Mouse (Mus musculus) urinary bladder, postnatal 36 days (tissue): ENCODE results near the gene Fcf1.

ENCODE experiments used
- DNase-seq, 2 experiments: peaks; one replicate each; pipeline ENCODE4 v3.0.0; 2022; ENCODE audit warnings: low spot score in 2 of 2, mixed read lengths in 1 of 2

The Fcf1 gene

DNA sequence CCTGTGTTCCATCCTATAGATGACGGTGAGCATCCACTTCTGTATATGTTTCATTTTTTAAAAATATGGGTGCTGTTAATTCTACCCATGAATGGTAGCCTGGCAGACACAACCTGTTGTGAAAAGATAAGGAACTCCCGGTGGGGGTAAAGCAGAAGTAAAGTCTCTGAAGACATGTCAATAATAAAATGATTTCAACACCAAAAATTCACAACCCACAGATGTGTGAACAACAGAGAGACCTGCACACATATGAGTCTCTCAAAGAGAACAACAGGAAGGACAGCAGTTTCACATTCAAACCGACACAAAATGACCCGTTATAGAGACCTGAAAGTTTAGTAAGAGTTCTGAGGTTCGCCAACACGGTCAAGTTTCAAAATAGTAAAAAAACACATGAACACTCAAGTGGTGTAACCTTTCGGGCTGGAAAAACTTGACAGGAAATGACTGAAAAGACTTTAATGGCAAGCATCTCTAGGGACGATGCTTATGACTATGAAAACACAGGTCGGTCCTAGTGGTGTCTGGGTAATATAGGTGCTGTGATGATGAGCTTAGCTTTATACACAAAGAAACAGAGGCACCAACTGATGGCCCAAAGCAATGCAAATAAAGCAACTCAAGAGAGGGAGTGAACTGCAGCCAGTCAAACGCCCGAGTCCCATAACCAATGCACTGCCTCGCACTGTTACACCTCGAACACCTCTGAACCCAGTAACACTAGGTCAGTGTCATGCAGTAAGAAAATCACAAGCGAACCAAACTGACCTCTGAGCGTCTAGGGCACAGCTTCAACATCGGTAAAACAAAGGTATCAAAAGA is 1.7 kb upstream of the Fcf1 start:
- DNase-seq: no peak

GRCm38 (mm10) chr12:84969656-84970427 is 855 bp upstream of the Fcf1 start:
- DNase-seq: no peak

DNA sequence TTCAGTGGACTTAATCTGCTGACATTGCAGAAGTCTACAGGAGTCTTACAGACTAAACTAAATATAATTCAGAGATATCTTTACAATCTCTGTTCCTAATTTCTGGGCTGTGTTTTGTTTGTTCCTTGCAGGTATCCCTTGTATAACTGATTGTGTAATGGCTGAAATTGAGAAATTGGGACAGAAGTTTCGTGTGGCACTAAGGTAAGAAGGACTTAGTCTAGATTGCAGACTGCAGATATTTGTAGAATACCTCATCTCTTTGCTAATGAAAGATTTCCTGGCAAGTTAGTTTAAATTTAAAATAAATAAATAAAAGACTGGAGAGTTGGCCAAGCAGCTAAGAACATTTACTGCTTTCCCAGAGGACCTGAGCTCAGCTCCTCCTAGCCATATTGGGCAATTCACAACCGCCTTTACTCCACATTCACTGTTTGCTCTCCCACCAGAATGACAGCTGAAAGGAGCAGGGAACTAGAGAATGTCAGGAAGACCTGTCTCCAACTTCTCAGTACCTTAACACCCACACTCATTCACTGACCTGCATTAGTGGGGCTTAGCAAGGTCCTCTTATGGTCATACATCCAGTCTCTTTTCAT is 8.7 kb downstream of the Fcf1 start:
- DNase-seq: no peak

- no peak for DNase-seq
These were observed 18.8 kb downstream of the Fcf1 start for GRCm38 (mm10) chr12:84989456-84989855.

DNA sequence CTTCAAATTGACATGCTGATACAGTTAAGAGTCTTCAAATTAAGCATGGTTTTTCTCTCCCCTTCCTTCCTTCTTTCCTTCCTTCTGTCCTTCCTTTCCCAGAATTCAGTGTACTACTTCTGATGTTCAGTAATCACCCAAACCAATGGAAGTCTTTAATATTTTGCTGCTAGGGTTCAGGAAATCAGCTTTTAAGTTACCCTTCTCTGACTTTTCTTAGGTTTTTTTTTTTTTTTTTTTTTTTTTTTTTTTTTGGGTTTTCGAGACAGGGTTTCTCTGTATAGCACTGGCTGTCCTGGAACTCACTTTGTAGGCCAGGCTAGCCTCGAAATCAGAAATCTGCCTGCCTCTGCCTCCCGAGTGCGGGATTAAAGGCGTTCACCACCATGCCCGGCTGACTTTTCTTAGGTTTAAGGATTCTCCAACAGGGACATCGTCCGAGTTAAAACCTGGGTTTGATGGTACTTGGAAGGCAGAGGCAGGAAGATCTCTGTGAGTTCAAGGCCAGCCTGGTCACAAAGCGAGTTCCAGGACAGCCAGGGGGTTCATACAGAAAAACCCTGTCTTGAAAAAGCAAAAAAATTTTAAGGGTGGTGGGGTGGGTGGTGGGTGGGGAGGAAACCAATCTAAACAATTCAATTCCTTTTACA is 24.5 kb downstream of the Fcf1 start:
- DNase-seq: no peak

- DNase-seq: peak; percentile 94 to 98
These were observed 25.4 kb downstream of the Fcf1 start, which contains the start of gene Ylpm1 for GRCm38 (mm10) chr12:84996083-84996496. TSS of gene Ylpm1 (plus strand) at chr12:84996321.

- DNase-seq: no peak
These were observed 26.1 kb downstream of the Fcf1 start for GRCm38 (mm10) chr12:84996501-84997398.

GRCm38 (mm10) chr12:84999053-84999452 is 28.4 kb downstream of the Fcf1 start:
- no peak for DNase-seq

DNA sequence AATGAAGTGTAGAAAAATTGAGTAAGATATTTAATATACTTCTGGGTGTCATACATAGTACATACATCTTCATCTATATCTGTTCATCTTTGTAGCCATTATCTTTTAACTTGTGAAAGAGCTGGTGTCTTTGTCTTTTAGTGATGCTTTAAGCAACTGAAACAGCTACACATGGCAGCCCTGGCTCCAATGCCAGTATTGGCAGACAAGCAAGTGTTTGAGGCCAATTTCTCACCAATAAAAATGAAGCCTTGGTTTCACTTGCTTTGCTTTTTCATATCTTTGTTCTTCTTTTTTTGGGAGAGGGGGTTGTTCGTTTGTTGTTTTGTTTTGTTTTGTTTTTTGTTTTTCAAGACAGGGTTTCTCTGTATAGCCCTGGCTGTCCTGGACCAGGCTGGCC is 35.5 kb downstream of the Fcf1 start:
- no peak for DNase-seq

DNA sequence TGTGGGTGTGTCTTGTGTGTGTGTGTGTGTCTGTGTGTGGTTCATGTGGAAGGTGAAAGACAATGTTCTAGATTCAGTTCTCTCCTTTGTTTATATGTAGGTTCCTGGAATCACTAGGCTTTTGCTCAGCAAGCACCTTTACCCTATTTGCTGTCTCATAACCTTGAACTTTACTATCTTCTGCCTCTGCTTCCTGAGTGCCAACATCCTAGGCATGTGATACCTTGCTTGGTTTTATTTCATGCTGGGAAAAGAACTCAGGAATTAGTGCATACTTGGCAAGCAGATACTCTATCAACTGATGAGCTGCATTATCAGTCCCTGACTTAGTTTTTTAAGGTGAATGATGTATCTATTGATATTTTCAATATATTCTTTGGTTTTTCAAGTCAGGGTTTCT is 36.3 kb downstream of the Fcf1 start:
- DNase-seq: no peak

DNA sequence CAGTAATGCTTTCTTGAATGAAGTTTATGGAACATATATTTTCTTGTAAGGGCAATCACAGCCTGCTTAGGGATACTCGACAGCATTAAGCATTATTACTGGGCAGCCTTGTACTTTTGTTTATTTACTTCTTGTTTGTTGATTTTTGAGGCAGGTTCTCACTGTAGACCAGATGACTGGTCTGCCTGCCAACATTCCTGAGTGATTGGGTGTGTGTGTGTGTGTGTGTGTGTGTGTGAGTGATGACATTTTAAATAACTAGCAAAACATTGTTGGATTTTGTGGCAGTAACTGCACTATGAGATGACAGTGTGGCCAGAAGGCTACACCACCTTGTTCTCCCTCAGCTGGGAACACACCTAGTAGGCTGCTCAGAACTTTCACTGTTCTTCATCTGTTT is 39.1 kb downstream of the Fcf1 start:
- no peak for DNase-seq

DNA sequence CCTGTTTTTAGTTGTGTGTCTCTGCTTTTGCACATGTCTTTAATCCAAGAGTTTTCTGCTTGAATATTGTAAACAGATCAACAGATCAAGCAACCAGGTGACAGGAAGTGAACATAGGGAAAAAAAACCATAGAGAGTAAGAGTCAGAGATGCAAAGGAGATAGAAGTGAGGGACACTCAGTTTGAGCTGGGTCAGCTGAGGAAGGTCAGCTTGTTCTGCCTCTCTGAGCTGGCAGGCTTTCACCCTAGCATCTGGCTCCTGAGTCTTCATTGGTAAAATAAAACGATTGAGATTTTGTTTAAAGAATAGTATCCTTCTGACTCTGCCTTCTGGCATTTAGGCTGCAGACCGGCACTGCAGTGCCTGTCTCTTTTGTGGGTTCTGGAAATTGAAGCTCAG is 39.8 kb downstream of the Fcf1 start:
- DNase-seq: no peak

DNA sequence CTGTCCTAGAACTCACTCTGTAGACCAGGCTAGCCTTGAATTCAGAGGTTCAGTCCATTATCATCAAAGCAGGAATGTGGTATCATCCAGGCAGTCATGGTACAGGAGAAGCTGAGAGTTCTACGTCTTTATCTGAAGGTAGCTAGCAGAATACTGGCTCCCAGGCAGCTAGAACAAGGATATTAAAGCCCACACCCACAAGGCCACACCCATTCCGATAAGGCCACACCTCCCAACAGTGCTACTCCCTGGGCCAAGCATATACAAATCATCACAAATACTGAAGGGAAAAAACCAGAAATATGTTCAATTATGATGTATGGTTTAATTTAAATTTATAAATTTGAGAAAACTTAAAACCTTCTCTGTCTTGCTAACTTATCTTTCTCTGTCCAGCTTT is 41.5 kb downstream of the Fcf1 start:
- no peak for DNase-seq

GRCm38 (mm10) chr12:85022071-85022470 is 51.4 kb downstream of the Fcf1 start:
- DNase-seq: no peak

- DNase-seq: no peak
These were observed 62.0 kb downstream of the Fcf1 start for GRCm38 (mm10) chr12:85032710-85033109.
